Mouse (Mus musculus): Measurements from ENCODE around the gene Cebpb.

DNA sequence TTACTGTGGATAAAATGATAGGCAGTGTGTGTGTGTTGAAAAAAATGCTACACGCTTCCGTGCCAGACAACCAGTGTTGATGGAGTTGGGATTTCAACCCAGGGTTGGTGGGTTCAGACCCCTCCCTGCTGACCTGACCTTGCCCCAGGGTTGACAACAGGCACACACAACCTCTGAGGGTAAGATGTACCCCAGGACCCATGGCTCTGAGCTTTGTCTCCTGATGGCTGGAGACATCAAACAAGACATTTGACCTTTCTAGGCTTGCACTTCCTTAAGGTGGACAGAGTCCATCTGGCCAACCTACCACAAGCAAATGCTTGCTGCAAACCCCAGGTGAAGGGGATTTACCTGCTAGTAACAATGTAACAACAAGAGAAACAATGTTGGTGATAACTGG, 4.8 kb downstream of the Cebpb start:
- TF ChIP-seq CTCF (IDR thresholded peaks at IDR 0.05; ENCODE audit: extremely low read depth, insufficient read length, insufficient replicate concordance, low read depth, low read length): no peak
- no peak for TF ChIP-seq POLR2A (IDR thresholded peaks at IDR 0.05; ENCODE audit: low read depth, low read length)

Data from small intestine, adult 2 months (tissue).